Mouse (Mus musculus) kidney, postnatal 10 days (tissue): ENCODE results near the gene Tmem8.
A peak's percentile ranks its signal among the peaks of the same experiment; 100 is the strongest.
"Not testable (repeated sequence)": the region's sequence is repeated elsewhere in the genome, so short reads cannot be mapped to it uniquely, and the experiment has no call there.

Source experiments
- DNase-seq: peaks from one replicate; pipeline ENCODE4 v3.0.0; 2021; ENCODE audit warnings: mixed read lengths

Tmem8 gene

GRCm38 (mm10) chr17:26113181-26113948 lies at the start of gene Tmem8:
Gene Tmem8, plus strand, starts transcription at chr17:26113299.
- peak; percentile 86 for DNase-seq

- no peak for DNase-seq
These were observed 48.2 kb upstream of the Tmem8 start for GRCm38 (mm10) chr17:26064916-26065315.

DNA sequence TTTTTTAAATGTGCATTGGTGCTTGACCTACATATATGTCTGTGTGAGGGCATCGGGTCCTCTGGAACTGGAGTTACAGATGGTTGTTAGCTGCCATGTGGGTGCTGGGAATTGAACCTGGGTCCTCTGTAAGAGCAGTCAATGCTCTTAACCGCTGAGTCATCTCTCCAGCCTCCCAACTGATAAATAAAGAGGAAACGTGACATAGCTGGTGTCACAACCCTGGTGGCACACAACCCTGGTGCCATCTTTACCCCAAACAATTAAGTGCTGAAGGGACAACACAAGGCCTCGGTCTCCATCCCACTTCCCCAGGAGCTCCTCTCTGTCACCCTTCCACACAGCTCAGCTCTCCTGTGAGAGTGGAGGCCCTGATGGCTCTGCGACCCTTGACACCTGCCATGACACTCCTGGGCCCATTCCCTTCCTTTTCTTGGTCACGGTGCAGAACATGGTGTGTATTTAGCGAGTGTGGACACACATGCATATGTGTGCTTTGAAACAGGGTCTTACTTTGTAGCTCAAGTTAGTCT lies 46.5 kb upstream of the Tmem8 start:
- no peak for DNase-seq

- peak; percentile 30 for DNase-seq
These were observed 44.9 kb upstream of the Tmem8 start for GRCm38 (mm10) chr17:26068024-26068830.

DNA sequence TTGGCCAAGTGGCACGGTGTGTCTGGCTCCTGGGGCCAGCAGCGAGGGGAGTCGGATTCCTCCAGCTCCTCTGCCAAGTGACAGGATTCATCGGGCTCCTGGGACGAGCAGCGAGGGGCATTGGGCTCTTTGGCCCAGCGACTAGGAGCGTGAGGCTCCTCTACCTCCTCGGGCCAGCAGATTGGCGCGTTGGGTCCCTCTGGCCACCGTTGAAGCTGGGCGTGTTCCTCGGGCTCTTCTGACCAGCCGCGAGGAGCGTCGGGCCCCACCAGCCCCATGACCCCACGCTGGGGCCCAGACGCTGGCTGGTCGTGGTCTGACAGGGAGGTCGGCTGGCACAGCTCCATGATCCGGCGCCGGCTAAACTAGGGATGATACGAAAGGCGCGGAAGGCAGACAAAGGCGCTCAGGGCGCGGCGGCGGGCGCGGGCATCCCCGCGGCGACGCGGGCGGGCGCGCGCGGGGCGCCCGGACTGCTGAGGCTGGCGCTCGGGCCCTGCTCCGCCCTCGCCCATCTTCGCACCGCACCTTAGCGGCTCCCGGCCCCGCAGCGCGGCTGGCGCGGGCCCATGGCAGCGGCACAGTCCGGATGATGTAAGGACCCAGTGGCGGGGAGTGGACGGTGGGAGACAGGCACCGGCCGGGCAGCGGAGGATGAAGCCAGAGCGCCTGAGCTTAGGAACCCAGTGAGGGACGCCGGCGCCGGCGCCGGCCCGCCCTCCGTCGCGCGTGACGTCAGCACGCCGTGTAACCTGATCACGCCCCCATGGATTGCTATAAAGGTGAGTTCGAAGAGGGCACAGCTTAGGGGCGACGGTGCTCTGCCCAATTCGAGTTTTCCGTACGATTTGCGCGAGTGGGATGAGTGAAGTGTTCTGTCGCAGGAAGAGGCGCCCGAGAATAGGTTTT lies 44.0 kb upstream of the Tmem8 start, which contains the start of gene Rab11fip3:
Rab11fip3 (minus strand) TSS at position 725 of the 909 bp plus-strand sequence.
- DNase-seq: peak; percentile 93

- no peak for DNase-seq
These were observed 43.0 kb upstream of the Tmem8 start for GRCm38 (mm10) chr17:26070136-26070535.

DNA sequence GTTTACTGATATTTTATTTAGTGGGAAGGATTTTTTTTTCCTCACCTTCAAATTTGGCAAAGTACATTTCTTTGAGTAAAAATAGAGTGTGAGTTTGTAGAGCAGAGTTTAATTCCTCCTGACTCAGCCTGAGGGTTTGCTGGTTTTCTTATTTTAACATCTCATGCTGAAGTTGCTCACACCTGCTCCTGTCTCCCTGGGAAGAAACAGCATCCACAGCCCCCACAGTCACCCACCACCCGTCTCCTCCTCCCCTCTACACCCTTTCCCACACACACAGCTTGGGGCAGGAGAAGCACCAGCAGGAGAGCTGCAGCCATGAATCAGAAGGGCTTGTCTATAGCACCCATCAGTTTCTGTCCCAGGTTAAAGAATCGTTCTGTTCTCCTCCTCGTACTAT lies 37.9 kb upstream of the Tmem8 start:
- DNase-seq: no peak

DNA sequence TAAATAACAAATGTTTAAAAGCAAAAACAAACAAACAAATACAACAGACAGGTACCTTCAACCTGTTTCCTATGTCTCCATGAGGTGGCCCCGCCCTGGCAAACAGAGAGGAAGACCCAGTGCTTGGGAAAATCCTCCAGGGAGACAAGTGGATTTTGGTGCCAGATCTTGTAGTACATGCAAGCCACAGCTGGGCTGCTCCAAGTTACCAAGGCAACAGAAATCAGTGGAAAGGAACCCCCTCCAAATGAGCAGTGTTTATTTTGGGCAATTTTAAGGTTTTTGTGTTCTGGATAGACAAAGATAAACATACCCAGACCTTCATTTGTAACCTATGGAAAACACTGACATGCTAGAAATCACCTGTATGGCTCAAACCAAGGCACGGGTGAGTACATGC lies 34.2 kb upstream of the Tmem8 start:
- no peak for DNase-seq

DNA sequence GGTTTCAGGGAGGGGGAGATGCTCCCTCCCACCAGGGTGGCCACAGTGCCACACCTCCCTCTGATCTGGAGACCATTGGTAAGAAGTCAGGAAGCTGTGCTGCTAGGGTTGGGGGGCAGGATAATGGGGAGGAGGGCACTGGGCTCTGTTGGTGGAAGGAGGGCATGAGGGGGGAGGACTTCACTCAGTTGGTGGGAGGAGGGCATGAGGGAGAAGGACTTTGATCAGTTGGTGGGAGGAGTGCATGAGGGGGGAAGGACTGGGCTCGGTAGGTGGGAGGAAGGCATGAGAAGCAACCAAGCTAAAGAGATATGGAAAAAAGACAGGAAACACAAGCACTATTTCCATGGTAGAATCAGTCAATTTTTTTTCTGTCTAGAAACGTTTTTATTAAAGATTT lies 32.2 kb upstream of the Tmem8 start:
- no peak for DNase-seq

GRCm38 (mm10) chr17:26087059-26087564 lies 26.0 kb upstream of the Tmem8 start:
- DNase-seq: no peak

- peak; percentile 94 for DNase-seq
These were observed 23.0 kb upstream of the Tmem8 start, which contains the start of gene Decr2 for GRCm38 (mm10) chr17:26089905-26090632. Gene Decr2, minus strand, starts transcription at chr17:26090337.

GRCm38 (mm10) chr17:26094531-26095110 lies 18.5 kb upstream of the Tmem8 start:
- DNase-seq: no peak

GRCm38 (mm10) chr17:26095121-26095740 lies 17.9 kb upstream of the Tmem8 start, which contains the start of gene Nme4:
Gene Nme4, minus strand, starts transcription at chr17:26095602.
- DNase-seq: peak; percentile 65

- DNase-seq: no peak
These were observed 14.6 kb upstream of the Tmem8 start for GRCm38 (mm10) chr17:26098461-26098860.

- DNase-seq: not testable (repeated sequence)
These were observed 13.8 kb upstream of the Tmem8 start for GRCm38 (mm10) chr17:26099316-26099715.

DNA sequence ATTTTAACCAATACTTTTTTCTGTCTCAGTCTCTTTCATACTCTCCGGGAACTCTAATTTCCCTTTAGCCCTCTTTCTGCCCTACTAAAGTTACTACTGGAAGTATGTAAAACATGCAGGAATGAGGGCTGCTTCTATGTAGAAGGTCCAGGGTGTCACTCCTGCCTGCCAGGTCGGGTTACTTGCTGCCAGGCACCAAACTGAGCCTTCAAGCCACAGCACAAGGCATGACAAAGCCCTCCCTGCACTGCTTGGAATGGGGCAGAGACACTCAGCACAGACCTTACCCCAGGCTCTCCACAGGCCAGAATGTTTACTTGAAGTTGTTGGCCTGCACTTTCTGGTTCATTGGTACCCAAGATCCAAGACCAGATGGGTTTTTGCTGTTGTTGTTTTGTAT lies 12.9 kb upstream of the Tmem8 start:
- DNase-seq: no peak

DNA sequence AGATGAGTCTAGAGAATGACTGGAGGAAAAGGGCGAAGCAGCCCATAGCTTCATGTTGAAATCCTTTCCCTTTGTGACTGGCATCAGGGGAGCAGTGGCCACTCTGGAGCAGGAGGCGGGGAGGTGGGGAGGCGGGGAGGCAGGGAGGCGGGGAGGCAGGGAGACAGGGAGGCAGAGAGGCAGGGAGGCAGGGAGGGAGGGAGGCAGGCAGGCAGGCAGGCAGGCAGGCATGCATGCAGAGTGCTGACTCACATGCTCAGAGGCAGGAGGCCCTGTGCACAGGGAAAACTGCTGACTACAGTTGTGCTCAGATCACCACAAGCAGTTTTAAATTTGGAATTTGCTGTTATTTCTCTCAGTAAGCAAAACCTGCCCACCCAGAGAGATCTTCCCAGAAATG lies 11.6 kb upstream of the Tmem8 start:
- peak; percentile 71 for DNase-seq

- no peak for DNase-seq
These were observed 7.5 kb upstream of the Tmem8 start for GRCm38 (mm10) chr17:26105619-26106018.

- no peak for DNase-seq
These were observed 2.9 kb upstream of the Tmem8 start for GRCm38 (mm10) chr17:26110156-26110555.

- DNase-seq: no peak
These were observed 2.1 kb upstream of the Tmem8 start for GRCm38 (mm10) chr17:26111024-26111423.

- no peak for DNase-seq
These were observed 1.4 kb upstream of the Tmem8 start for GRCm38 (mm10) chr17:26111722-26112121.
